Mouse (Mus musculus) hindbrain, embryonic 10.5 days (tissue): ENCODE data around the gene Zfp605. TPM values are rescaled to one million over a fixed set of nuclear protein-coding genes. Genes with fewer than 3 reads are reported as not detected.
"Not testable (repeated sequence)": the region's sequence is repeated elsewhere in the genome, so short reads cannot be mapped to it uniquely, and the experiment has no call there.

Source experiments
- DNase-seq: peaks from one replicate; pipeline ENCODE4 v3.0.0-alpha.2; 2017; ENCODE audit warnings: low spot score
- H3K27ac ChIP-seq: fragments of 300-500 bp; sonication (generic); 2 replicates; pipeline ENCODE4 v1.5.1; 2016; ENCODE audit warnings: mild to moderate bottlenecking, moderate library complexity
- H3K27me3 ChIP-seq: fragments of 300-500 bp; sonication (generic); 2 replicates; pipeline ENCODE4 v1.6.1; 2016; ENCODE audit warnings: mild to moderate bottlenecking; ENCODE audit not compliant: poor library complexity, insufficient read depth, severe bottlenecking
- H3K36me3 ChIP-seq: fragments of 300-500 bp; sonication (generic); 2 replicates; pipeline ENCODE4 v1.6.1; 2016; ENCODE audit warnings: mild to moderate bottlenecking, moderate library complexity
- H3K4me1 ChIP-seq: fragments of 300-500 bp; sonication (generic); replicated peaks from 2 replicates; pipeline ENCODE4 v1.6.1; 2016; ENCODE audit warnings: mild to moderate bottlenecking
- H3K4me3 ChIP-seq: fragments of 300-500 bp; sonication (generic); 2 replicates; pipeline ENCODE4 v1.5.1; 2016; ENCODE audit warnings: mild to moderate bottlenecking, moderate library complexity
- H3K9me3 ChIP-seq: fragments of 300-500 bp; sonication (generic); 2 replicates; pipeline ENCODE4 v1.6.1; 2016; ENCODE audit warnings: mild to moderate bottlenecking, moderate library complexity
- WGBS: fragments of 180-500 bp; shearing (Covaris S2); methylation state at CpG from one replicate; pipeline ENCODE4 v1.1.7; 2016; 5-methylcytosine and 5-hydroxymethylcytosine counted together
- polyA plus RNA-seq: library from polyadenylated mRNA; unstranded; fragments of >200 nt; fragmentation: Nextera tagmentation; extraction: Ambion mirVana; gene quantifications from 2 replicates; pipeline ENCODE4 v1.2.1, GENCODE M21; 2016

Zfp605 gene
- polyA plus RNA-seq = 5.8 and 6.1 TPM in 2 replicates

- peak; percentile 89 for DNase-seq
- H3K4me1 ChIP-seq = peaks cover 24% of the 10 kb centered on the region
- peak within 1 kb of the TSS; percentile 68 for H3K4me3 ChIP-seq
- H3K36me3 ChIP-seq = peaks cover 56% of the 10 kb centered on the region
- H3K9me3 ChIP-seq = no peaks in the 10 kb centered on the region; the same call in 1 of the 2 replicates
- peak within 1 kb of the TSS; percentile 91 for H3K27ac ChIP-seq
- no peaks in the 10 kb centered on the region for H3K27me3 ChIP-seq
- under 1% methylated on average over 12 of the region's 12 CpGs for WGBS
Observed at GRCm38 (mm10) chr5:110109991-110110441, at the start of gene Zfp605. Gene Zfp605 (plus strand): TSS chr5:110110092.

GRCm38 (mm10) chr5:110072413-110072812 is 37.5 kb upstream of the Zfp605 start, which contains the start of gene Gm17655:
Gene Gm17655 (minus strand): TSS chr5:110072513.
- H3K9me3 ChIP-seq = peaks cover 37% of the 10 kb centered on the region
- H3K36me3 ChIP-seq, H3K4me3 ChIP-seq, H3K27me3 ChIP-seq, DNase-seq, H3K27ac ChIP-seq, H3K4me1 ChIP-seq: not testable (repeated sequence)
- WGBS = 80% methylated on average over 2 of the region's 2 CpGs

- Histone ChIP-seq H3K27me3 (no peaks in the 10 kb centered on the region), H3K4me1 (no peaks in the 10 kb centered on the region), H3K36me3 (peaks cover 12% of the 10 kb centered on the region), H3K4me3 (no peak overlapping the region), H3K27ac (no peak overlapping the region), H3K9me3 (peaks cover 43% of the 10 kb centered on the region)
- WGBS = 85% methylated on average over 4 of the region's 4 CpGs
- DNase-seq = no peak
Observed at GRCm38 (mm10) chr5:110082961-110083360, 26.9 kb upstream of the Zfp605 start.

GRCm38 (mm10) chr5:110086161-110086866 is 23.6 kb upstream of the Zfp605 start:
- WGBS = 32% methylated on average over 14 of the region's 14 CpGs
- Histone ChIP-seq H3K9me3 (peaks cover 19% of the 10 kb centered on the region; the same call in 1 of the 2 replicates), H3K36me3 (no peaks in the 10 kb centered on the region), H3K4me1 (no peaks in the 10 kb centered on the region), H3K27me3 (no peaks in the 10 kb centered on the region), H3K27ac (no peak overlapping the region), H3K4me3 (no peak overlapping the region)
- DNase-seq = no peak

- H3K36me3 ChIP-seq = no peaks in the 10 kb centered on the region
- H3K9me3 ChIP-seq = 0 out of 2 replicates have a peak, but pooled peaks cover under 1% of the 10 kb centered on the region
- H3K4me3 ChIP-seq = no peak overlapping the region
- H3K27me3 ChIP-seq = no peaks in the 10 kb centered on the region
- H3K27ac ChIP-seq = no peak overlapping the region
- whole genome bisulfite sequencing = 82% methylated on average over 2 of the region's 2 CpGs
- peaks cover 12% of the 10 kb centered on the region for H3K4me1 ChIP-seq
- no peak for DNase-seq
Observed at GRCm38 (mm10) chr5:110091546-110091945, 18.3 kb upstream of the Zfp605 start.

- peaks cover 15% of the 10 kb centered on the region for H3K4me1 ChIP-seq
- peak within 1 kb of the TSS; percentile 63 for H3K4me3 ChIP-seq
- no peaks in the 10 kb centered on the region for H3K9me3 ChIP-seq
- no peaks in the 10 kb centered on the region for H3K36me3 ChIP-seq
- peak; percentile 88 for DNase-seq
- H3K27ac ChIP-seq = peak within 1 kb of the TSS; percentile 91
- WGBS = 2% methylated on average over 25 of the region's 25 CpGs
- no peaks in the 10 kb centered on the region; the same call in 1 of the 2 replicates for H3K27me3 ChIP-seq
Observed at GRCm38 (mm10) chr5:110094030-110094846, 15.7 kb upstream of the Zfp605 start, which contains the start of gene Gm35315. Gene Gm35315 (minus strand): TSS chr5:110094420.

GRCm38 (mm10) chr5:110094847-110095213 is 15.1 kb upstream of the Zfp605 start:
- no peaks in the 10 kb centered on the region for H3K9me3 ChIP-seq
- no peaks in the 10 kb centered on the region for H3K36me3 ChIP-seq
- 6% methylated on average over 4 of the region's 4 CpGs for WGBS
- peak overlapping the region; percentile 63 for H3K4me3 ChIP-seq
- no peak for DNase-seq
- H3K27me3 ChIP-seq = no peaks in the 10 kb centered on the region; the same call in 1 of the 2 replicates
- peak overlapping the region; percentile 91 for H3K27ac ChIP-seq
- peaks cover 21% of the 10 kb centered on the region for H3K4me1 ChIP-seq

GRCm38 (mm10) chr5:110098991-110099477 is 10.9 kb upstream of the Zfp605 start:
- H3K9me3 ChIP-seq = peaks cover 2% of the 10 kb centered on the region; the same call in 1 of the 2 replicates
- 0 out of 2 replicates have a peak overlapping the region, but pooled peaks have one; percentile 9 for H3K27ac ChIP-seq
- peaks cover 20% of the 10 kb centered on the region for H3K27me3 ChIP-seq
- peaks cover 44% of the 10 kb centered on the region for H3K4me1 ChIP-seq
- H3K36me3 ChIP-seq = peaks cover 20% of the 10 kb centered on the region
- H3K4me3 ChIP-seq = no peak overlapping the region
- 39% methylated on average over 1 of the region's 1 CpGs for WGBS
- no peak for DNase-seq

GRCm38 (mm10) chr5:110099656-110100580 is 10.0 kb upstream of the Zfp605 start, which contains the start of gene Plcxd1:
Gene Plcxd1 (plus strand): TSS chr5:110099969.
- Histone ChIP-seq H3K27ac (0 out of 2 replicates have a peak within 1 kb of the TSS, but pooled peaks have one; percentile 9), H3K4me1 (peaks cover 38% of the 10 kb centered on the region), H3K4me3 (peak within 1 kb of the TSS; percentile 47), H3K27me3 (peaks cover 20% of the 10 kb centered on the region), H3K36me3 (peaks cover 29% of the 10 kb centered on the region), H3K9me3 (peaks cover 2% of the 10 kb centered on the region; the same call in 1 of the 2 replicates)
- WGBS = 5% methylated on average over 25 of the region's 25 CpGs
- DNase-seq = no peak

GRCm38 (mm10) chr5:110100921-110101631 is 8.8 kb upstream of the Zfp605 start:
- DNase-seq = peak; percentile 42
- H3K4me3 ChIP-seq = peak overlapping the region; percentile 47
- H3K36me3 ChIP-seq = peaks cover 40% of the 10 kb centered on the region
- peaks cover 20% of the 10 kb centered on the region for H3K27me3 ChIP-seq
- WGBS = under 1% methylated on average over 37 of the region's 37 CpGs
- peaks cover 2% of the 10 kb centered on the region; the same call in 1 of the 2 replicates for H3K9me3 ChIP-seq
- peak overlapping the region; percentile 53 for H3K27ac ChIP-seq
- H3K4me1 ChIP-seq = peaks cover 36% of the 10 kb centered on the region

- Histone ChIP-seq H3K27ac (peak overlapping the region; percentile 53; the same call in 1 of the 2 replicates), H3K36me3 (peaks cover 48% of the 10 kb centered on the region), H3K4me1 (peaks cover 44% of the 10 kb centered on the region), H3K4me3 (peak overlapping the region; percentile 47), H3K27me3 (peaks cover 20% of the 10 kb centered on the region), H3K9me3 (peaks cover 2% of the 10 kb centered on the region; the same call in 1 of the 2 replicates)
- 22% methylated on average over 34 of the region's 34 CpGs for WGBS
- no peak for DNase-seq
Observed at GRCm38 (mm10) chr5:110101716-110102347, 8.1 kb upstream of the Zfp605 start.
